Mouse (Mus musculus) heart, embryonic 14.5 days (tissue): ENCODE measurements around the gene Foxa1. TPM values are rescaled to one million over a fixed set of nuclear protein-coding genes. Genes with fewer than 3 reads are reported as not detected.
A peak's percentile ranks its signal among the peaks of the same experiment; 100 is the strongest.

Experiments used
- ATAC-seq: fragments of 200-750 bp; cut with Nextera tagmentation; 2 replicates; pipeline ENCODE4 v1.8.0; 2017; ENCODE audit warnings: low read depth, moderate TSS enrichment; ENCODE audit not compliant: insufficient number of reproducible peaks, insufficient read depth, low FRiP score
- H3K27ac ChIP-seq, 2 experiments: fragments of 200-500 bp in 1 of 2; fragments of 300-500 bp in 1 of 2; sonication (generic) in 1 of 2; replicated peaks in 1 of 2; 2 replicates each; pipeline ENCODE4 v1.5.1; 2012 to 2014; ENCODE audit warnings: low read depth in 2 of 2, low read length in 2 of 2, control low read depth in 1 of 2, mild to moderate bottlenecking in 1 of 2, mixed read lengths in 1 of 2; ENCODE audit not compliant: control insufficient read depth in 1 of 2, insufficient read depth in 1 of 2
- H3K27me3 ChIP-seq: fragments of 300-500 bp; sonication (generic); 2 replicates; pipeline ENCODE4 v1.6.1; 2014; ENCODE audit warnings: mild to moderate bottlenecking, low read length, control low read depth; ENCODE audit not compliant: control insufficient read depth, insufficient read depth
- H3K36me3 ChIP-seq: fragments of 300-500 bp; sonication (generic); 2 replicates; pipeline ENCODE4 v1.6.1; 2014; ENCODE audit warnings: mild to moderate bottlenecking, control low read depth, low read length, mixed read lengths; ENCODE audit not compliant: control insufficient read depth, insufficient read depth
- H3K4me1 ChIP-seq, 2 experiments: fragments of 200-500 bp in 1 of 2; fragments of 300-500 bp in 1 of 2; sonication (generic) in 1 of 2; 2 replicates each; pipeline ENCODE4 v1.6.1; 2012 to 2014; ENCODE audit warnings: low read length in 2 of 2, control low read depth in 1 of 2, mixed read lengths in 1 of 2; ENCODE audit not compliant: control insufficient read depth in 2 of 2, insufficient read depth in 2 of 2
- H3K4me2 ChIP-seq: fragments of 300-500 bp; sonication (generic); 2 replicates; pipeline ENCODE4 v1.6.1; 2014; ENCODE audit warnings: mild to moderate bottlenecking, low read length
- H3K4me3 ChIP-seq, 2 experiments: fragments of 200-500 bp in 1 of 2; fragments of 300-500 bp in 1 of 2; sonication (generic) in 1 of 2; 2 replicates each; pipeline ENCODE4 v1.5.1; 2012 to 2014; ENCODE audit warnings: low read length in 2 of 2, mild to moderate bottlenecking in 2 of 2, control low read depth in 1 of 2, low read depth in 1 of 2, moderate library complexity in 1 of 2; ENCODE audit not compliant: control insufficient read depth in 1 of 2, insufficient read depth in 1 of 2
- H3K9ac ChIP-seq: fragments of 300-500 bp; sonication (generic); 2 replicates; pipeline ENCODE4 v1.6.1; 2014; ENCODE audit warnings: mild to moderate bottlenecking, low read length
- H3K9me3 ChIP-seq: fragments of 300-500 bp; sonication (generic); 2 replicates; pipeline ENCODE4 v1.6.1; 2016; ENCODE audit warnings: low read length, control low read depth; ENCODE audit not compliant: control insufficient read depth
- WGBS: fragments of 180-500 bp; shearing (Covaris S2); extraction: QIAGEN DNeasy Blood & Tissue Kit; methylation state at CpG from one replicate; pipeline ENCODE4 v1.1.7; 2014; 5-methylcytosine and 5-hydroxymethylcytosine counted together
- polyA plus RNA-seq: library from polyadenylated mRNA; unstranded; fragments of >200 nt; fragmentation: Nextera tagmentation; extraction: Ambion mirVana; gene quantifications from 2 replicates; pipeline ENCODE4 v1.2.1, GENCODE M21; 2014

Foxa1 gene
- 0.42 TPM in 1 of 2 replicates, not detected in the other for polyA plus RNA-seq

- ATAC-seq, result no peak
- Histone ChIP-seq H3K27me3 (peaks cover 96% of the 10 kb centered on the region), H3K4me1 (peaks cover 3 to 28% of the 10 kb centered on the region in 2 experiments; a peak in 3 of 4 replicates), H3K36me3 (no peaks in the 10 kb centered on the region), H3K27ac (no peak within 1 kb of the TSS), H3K4me3 (peak within 1 kb of the TSS; percentile 44 to 52), H3K4me2 (peak within 1 kb of the TSS; percentile 96), H3K9me3 (no peaks in the 10 kb centered on the region), H3K9ac (peak within 1 kb of the TSS; percentile 36; the same call in 1 of the 2 replicates)
- 1% methylated on average over 32 of the region's 32 CpGs for WGBS
Observed at GRCm38 (mm10) chr12:57546415-57547201, at the start of gene Foxa1. Gene Foxa1 (minus strand): TSS chr12:57546916.

GRCm38 (mm10) chr12:57575931-57576628 lies 29.4 kb upstream of the Foxa1 start:
- H3K4me3 ChIP-seq, result peak overlapping the region; percentile 45 to 47
- WGBS, result 2% methylated on average over 81 of the region's 81 CpGs
- peak; percentile 81 for ATAC-seq
- H3K4me1 ChIP-seq, result peaks cover 3 to 5% of the 10 kb centered on the region in 2 experiments; a peak in 2 of 4 replicates
- H3K9me3 ChIP-seq, result no peaks in the 10 kb centered on the region
- H3K27ac ChIP-seq, result no peak overlapping the region
- peak overlapping the region; percentile 69 for H3K9ac ChIP-seq
- H3K36me3 ChIP-seq, result no peaks in the 10 kb centered on the region
- H3K27me3 ChIP-seq, result peaks cover 18% of the 10 kb centered on the region; the same call in 1 of the 2 replicates
- peak overlapping the region; percentile 90 for H3K4me2 ChIP-seq

- Histone ChIP-seq H3K9me3 (no peaks in the 10 kb centered on the region), H3K36me3 (no peaks in the 10 kb centered on the region), H3K27me3 (peaks cover 18% of the 10 kb centered on the region; the same call in 1 of the 2 replicates), H3K4me1 (peaks cover 3 to 5% of the 10 kb centered on the region in 2 experiments; a peak in 2 of 4 replicates), H3K9ac (no peak overlapping the region), H3K4me2 (no peak overlapping the region), H3K27ac (no peak overlapping the region), H3K4me3 (no peak overlapping the region)
- ATAC-seq, result no peak
Observed at GRCm38 (mm10) chr12:57572415-57572814, 25.7 kb upstream of the Foxa1 start.

- H3K4me1 ChIP-seq, result peaks cover 3 to 5% of the 10 kb centered on the region in 2 experiments; a peak in 2 of 4 replicates
- peak overlapping the region; percentile 14; the same call in 1 of the 2 replicates for H3K9ac ChIP-seq
- H3K36me3 ChIP-seq, result no peaks in the 10 kb centered on the region
- no peak overlapping the region for H3K27ac ChIP-seq
- ATAC-seq, result no peak
- no peaks in the 10 kb centered on the region for H3K9me3 ChIP-seq
- H3K4me3 ChIP-seq, result peak overlapping the region; percentile 2 to 10; a peak in 2 of 4 replicates
- 4% methylated on average over 9 of the region's 9 CpGs for WGBS
- H3K4me2 ChIP-seq, result peak overlapping the region; percentile 46
- peaks cover 18% of the 10 kb centered on the region; the same call in 1 of the 2 replicates for H3K27me3 ChIP-seq
Observed at GRCm38 (mm10) chr12:57571773-57572172, 25.1 kb upstream of the Foxa1 start.

- Histone ChIP-seq H3K9ac (no peak within 1 kb of the TSS), H3K27me3 (peaks cover 3% of the 10 kb centered on the region; the same call in 1 of the 2 replicates), H3K27ac (no peak within 1 kb of the TSS), H3K4me2 (no peak within 1 kb of the TSS), H3K36me3 (no peaks in the 10 kb centered on the region), H3K4me1 (no peaks in the 10 kb centered on the region), H3K9me3 (0 out of 2 replicates have a peak, but pooled peaks cover 3% of the 10 kb centered on the region), H3K4me3 (no peak within 1 kb of the TSS)
- ATAC-seq, result no peak
- WGBS, result 84% methylated on average over 6 of the region's 6 CpGs
Observed at GRCm38 (mm10) chr12:57563909-57564308, 17.2 kb upstream of the Foxa1 start, which contains the start of gene Ttc6. Gene Ttc6 (plus strand): TSS chr12:57564113.

- H3K4me3 ChIP-seq, result no peak overlapping the region
- no peaks in the 10 kb centered on the region for H3K36me3 ChIP-seq
- no peaks in the 10 kb centered on the region for H3K9me3 ChIP-seq
- H3K4me2 ChIP-seq, result no peak overlapping the region
- no peak for ATAC-seq
- 41% methylated on average over 3 of the region's 3 CpGs for WGBS
- peaks cover 63% of the 10 kb centered on the region for H3K27me3 ChIP-seq
- H3K27ac ChIP-seq, result no peak overlapping the region
- H3K4me1 ChIP-seq, result no peaks in the 10 kb centered on the region
- no peak overlapping the region for H3K9ac ChIP-seq
Observed at GRCm38 (mm10) chr12:57554091-57554490, 7.4 kb upstream of the Foxa1 start.

GRCm38 (mm10) chr12:57552286-57552685 lies 5.6 kb upstream of the Foxa1 start:
- Histone ChIP-seq H3K9ac (no peak overlapping the region), H3K4me1 (peaks cover 0 to 6% of the 10 kb centered on the region in 2 experiments; a peak in 2 of 4 replicates), H3K36me3 (no peaks in the 10 kb centered on the region), H3K4me3 (no peak overlapping the region), H3K27ac (no peak overlapping the region), H3K4me2 (no peak overlapping the region), H3K9me3 (no peaks in the 10 kb centered on the region), H3K27me3 (peaks cover 81% of the 10 kb centered on the region)
- ATAC-seq, result no peak
- WGBS, result 18% methylated on average over 3 of the region's 3 CpGs
